Mouse (Mus musculus) layer of hippocampus, adult 2 months (tissue): ENCODE measurements around the gene Hus1b. TPM values are rescaled to one million over a fixed set of nuclear protein-coding genes. Genes with fewer than 3 reads are reported as not detected.

Experiments used
- DNase-seq, 2 experiments: peaks; one replicate each; pipeline ENCODE4 v3.0.0; 2022; ENCODE audit warnings: low spot score in 2 of 2
- H3K27ac ChIP-seq: fragments of 200-600 bp; 2 replicates; pipeline ENCODE4 v1.8.1; 2022
- H3K4me3 ChIP-seq: fragments of 200-600 bp; 2 replicates; pipeline ENCODE4 v1.8.1; 2022; ENCODE audit warnings: mild to moderate bottlenecking
- CTCF ChIP-seq: fragments of 200-600 bp; conservative IDR thresholded peaks from 2 replicates; pipeline ENCODE4 v1.8.1; 2022; ENCODE audit warnings: antibody characterized with exemption, mild to moderate bottlenecking, moderate library complexity
- total RNA-seq, 2 experiments: library from RNA; stranded (reverse); gene quantifications; 2 replicates each; pipeline ENCODE4 v1.2.3; 2021

Gene Hus1b
- total RNA-seq, 2 experiments from 2014 or later, result 0.61 TPM

DNA sequence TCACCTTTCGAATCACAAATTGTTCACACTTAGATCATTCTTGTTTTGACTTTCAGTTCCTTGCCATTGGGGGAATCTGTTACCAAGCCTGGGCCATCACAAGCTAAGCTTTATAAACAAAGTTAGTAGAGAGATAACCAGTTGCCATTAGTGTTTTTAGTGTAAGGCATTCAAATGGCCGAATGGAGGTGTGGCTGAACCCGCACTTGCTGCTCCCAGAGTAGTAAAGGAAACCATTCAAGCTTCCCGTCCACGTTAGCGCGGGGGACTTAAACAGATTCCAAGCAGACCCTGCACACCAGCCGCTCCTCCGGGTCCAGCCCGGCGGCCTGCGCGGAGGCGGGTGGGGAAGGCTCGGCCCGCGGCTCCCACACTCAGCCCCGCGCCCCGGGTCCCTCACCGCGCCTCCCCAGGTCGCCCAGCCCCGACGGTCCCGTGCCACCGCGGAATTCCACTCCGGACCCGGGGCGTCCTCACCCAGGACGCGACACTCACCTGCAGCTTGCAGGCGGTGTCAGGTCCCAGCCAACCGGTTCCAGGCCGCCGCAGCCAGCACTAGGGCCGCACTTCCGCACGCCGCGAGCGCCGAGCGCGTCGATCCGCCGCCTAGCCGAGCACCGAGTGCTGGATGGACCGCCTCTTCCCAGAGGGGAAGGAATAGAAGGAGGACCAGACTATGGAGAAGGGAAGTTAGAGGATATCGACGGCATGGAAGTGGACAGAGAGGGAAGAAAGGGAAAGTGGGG is 26.1 kb upstream of the Hus1b start, which contains the start of the genes Exoc2 and Gm5447:
Gene Exoc2, minus strand, starts transcription at position 593 of the 746 bp plus-strand sequence.
Gene Gm5447, plus strand, starts transcription at position 704 of the 746 bp plus-strand sequence.
- TF ChIP-seq CTCF, result no peak
- DNase-seq, result peak; percentile 79 to 83
- peak within 1 kb of the TSS; percentile 97 for H3K4me3 ChIP-seq
- peak within 1 kb of the TSS; percentile 80 for H3K27ac ChIP-seq

DNA sequence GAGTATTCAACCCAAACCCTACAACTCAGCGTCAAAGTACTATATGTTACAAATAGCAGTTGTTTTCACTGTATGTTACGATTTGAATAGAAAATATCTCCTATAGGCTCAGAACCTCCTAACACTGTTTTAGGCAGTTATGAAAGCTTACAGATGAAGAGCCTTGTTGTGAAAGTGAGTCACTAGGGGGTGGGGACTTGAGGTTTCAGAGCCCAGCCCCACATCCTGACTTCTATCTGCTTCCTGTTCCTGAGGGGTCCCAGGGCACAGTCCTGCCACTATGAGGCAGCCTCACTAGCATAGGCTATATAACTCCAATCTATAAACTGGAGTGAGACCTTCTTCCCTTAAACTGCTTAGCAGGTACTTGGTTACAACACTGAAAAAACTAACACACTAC is 24.5 kb upstream of the Hus1b start:
- DNase-seq, result no peak
- no peak for TF ChIP-seq CTCF
- Histone ChIP-seq H3K27ac (no peak overlapping the region), H3K4me3 (no peak overlapping the region)

GRCm38 (mm10) chr13:30971047-30971446 is 23.5 kb upstream of the Hus1b start:
- TF ChIP-seq CTCF, result no peak
- DNase-seq, result no peak
- H3K27ac ChIP-seq, result no peak overlapping the region
- no peak overlapping the region for H3K4me3 ChIP-seq

DNA sequence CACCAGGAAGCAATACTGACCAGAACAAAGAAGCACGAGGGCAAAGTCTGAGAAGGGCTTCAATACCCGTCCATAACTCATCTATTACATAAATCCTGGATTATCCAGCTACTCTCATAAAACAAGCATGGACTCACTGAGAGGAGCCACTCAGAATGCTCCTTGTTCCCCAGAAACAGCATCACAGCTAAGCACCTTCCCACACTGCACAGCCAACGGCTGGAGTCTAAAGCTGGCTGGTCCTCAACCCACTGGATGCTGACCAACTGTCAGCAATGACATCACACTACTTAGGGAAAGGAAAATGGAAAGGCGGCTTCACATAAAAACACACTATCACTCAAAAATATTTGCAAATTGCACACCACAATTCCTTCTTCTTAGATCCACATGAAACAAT is 20.8 kb upstream of the Hus1b start:
- no peak for TF ChIP-seq CTCF
- H3K4me3 ChIP-seq, result no peak overlapping the region
- no peak for DNase-seq
- H3K27ac ChIP-seq, result no peak overlapping the region

- H3K27ac ChIP-seq, result peak overlapping the region; percentile 43; the same call in 1 of the 2 replicates
- no peak for DNase-seq
- peak overlapping the region; percentile 10; the same call in 1 of the 2 replicates for H3K4me3 ChIP-seq
- no peak for TF ChIP-seq CTCF
These were observed 18.9 kb upstream of the Hus1b start for GRCm38 (mm10) chr13:30966507-30966911.

DNA sequence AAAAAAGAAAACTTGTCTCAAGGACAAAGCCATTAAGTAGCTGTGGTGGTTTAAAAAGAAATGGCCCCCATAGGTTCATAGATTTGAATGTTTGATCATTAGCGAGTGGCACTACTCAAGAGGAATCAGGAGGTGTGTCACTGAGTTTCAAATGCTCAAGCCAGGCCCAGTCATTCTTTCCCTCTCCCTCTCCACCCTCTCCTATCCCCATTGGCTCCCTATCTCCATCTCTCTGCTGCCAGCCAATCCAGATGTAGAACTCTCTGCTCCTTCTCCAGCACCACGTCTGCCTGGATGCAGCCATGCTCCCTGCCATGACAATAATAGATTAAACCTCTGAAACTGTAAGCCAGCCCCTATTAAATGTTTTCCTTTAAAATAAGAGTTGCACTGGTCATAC is 14.4 kb upstream of the Hus1b start:
- TF ChIP-seq CTCF, result no peak
- no peak for DNase-seq
- no peak overlapping the region for H3K4me3 ChIP-seq
- no peak overlapping the region for H3K27ac ChIP-seq

DNA sequence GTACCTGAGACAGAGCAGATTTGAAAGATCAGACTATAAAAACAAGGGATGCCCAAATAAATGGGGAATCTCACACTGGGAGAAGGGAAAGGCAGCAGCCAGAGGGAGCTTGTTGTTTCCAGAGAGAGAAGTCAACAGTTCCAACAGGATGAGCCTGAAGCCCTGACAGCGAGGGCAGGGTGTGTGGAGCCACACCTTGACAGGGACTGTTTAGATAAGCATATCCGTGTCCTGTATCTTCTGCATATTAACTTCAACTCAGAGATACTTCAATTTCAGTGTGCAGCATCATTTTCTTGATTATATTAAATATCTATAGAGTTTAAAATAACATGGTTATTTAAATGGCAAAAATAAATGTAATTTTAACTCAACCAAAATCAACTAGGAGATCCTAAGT is 13.2 kb upstream of the Hus1b start:
- Histone ChIP-seq H3K27ac (no peak overlapping the region), H3K4me3 (no peak overlapping the region)
- DNase-seq, result no peak
- TF ChIP-seq CTCF, result no peak

DNA sequence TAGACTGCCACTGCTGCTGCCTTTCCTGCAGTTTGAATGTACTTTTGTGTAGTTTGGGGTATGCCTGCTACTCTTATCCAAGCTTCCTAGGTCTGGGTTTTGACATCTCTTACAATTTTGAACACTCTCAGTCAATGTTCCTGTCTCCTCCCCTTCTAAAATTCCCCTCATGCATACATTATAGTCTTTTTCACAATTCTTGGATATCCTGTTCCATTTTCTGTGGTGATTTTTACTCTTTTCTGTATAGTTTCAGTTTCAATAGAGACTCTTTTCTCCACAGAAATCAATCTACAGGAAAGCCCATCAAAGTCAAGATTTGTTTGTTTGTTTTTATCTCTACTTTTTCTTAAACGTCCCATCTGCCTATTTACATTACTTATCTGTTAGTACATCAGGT is 6.0 kb upstream of the Hus1b start:
- no peak for TF ChIP-seq CTCF
- Histone ChIP-seq H3K4me3 (no peak overlapping the region), H3K27ac (no peak overlapping the region)
- DNase-seq, result no peak

DNA sequence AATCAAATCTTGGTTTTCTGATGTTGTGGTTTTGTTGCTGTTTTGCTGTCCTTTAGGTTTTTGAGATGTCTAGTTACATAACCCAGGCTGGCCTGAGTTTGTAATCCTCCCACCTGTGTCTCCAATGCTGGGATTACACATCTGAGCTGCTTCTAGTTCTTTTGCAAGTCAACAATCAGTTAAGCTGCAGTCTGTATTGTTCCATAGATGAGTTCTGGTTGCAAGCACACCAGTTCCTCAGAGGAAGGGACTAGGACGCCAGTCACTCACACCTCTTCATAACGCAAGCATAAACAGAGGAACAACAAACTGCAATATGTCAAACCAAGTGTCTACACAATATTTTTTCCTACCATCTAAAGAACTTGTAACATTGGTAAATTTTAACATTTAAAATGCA is 4.5 kb upstream of the Hus1b start:
- no peak overlapping the region for H3K27ac ChIP-seq
- DNase-seq, result no peak
- no peak for TF ChIP-seq CTCF
- H3K4me3 ChIP-seq, result no peak overlapping the region

DNA sequence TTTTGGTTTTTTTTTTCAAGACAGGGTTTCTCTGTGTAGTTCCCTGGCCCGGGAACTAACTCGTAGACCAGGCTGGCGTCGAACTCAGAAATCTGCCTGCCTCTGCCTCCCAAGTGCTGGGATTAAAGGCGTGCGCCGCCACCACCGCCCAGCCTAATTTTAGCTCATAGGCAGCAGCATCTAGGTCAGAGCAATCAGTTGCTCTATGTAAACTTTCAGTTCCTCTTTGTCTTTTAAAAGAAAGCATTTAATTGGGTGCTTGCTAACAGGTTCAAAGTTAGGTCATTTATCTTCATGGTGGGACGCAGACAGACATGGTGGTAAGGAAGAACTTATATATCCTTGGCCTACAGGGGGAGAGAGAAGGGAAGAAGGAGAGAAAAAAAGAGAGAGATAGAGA is 1.6 kb upstream of the Hus1b start:
- TF ChIP-seq CTCF, result no peak
- DNase-seq, result no peak

GRCm38 (mm10) chr13:30947129-30947528 is 430 bp downstream of the Hus1b start:
- no peak for DNase-seq
- Histone ChIP-seq H3K4me3 (no peak overlapping the region), H3K27ac (peak overlapping the region; percentile 24; the same call in 1 of the 2 replicates)
- no peak for TF ChIP-seq CTCF

More for the DNA sequence above, 1.6 kb upstream of the Hus1b start:
- H3K4me3 ChIP-seq, result no peak overlapping the region
- no peak overlapping the region for H3K27ac ChIP-seq

GRCm38 (mm10) chr13:30945788-30946187 is 1.8 kb downstream of the Hus1b start:
- Histone ChIP-seq H3K4me3 (no peak overlapping the region), H3K27ac (no peak overlapping the region)
- TF ChIP-seq CTCF, result no peak
- no peak for DNase-seq

GRCm38 (mm10) chr13:30932972-30933371 is 14.6 kb downstream of the Hus1b start:
- no peak overlapping the region for H3K4me3 ChIP-seq

GRCm38 (mm10) chr13:30931613-30932012 is 15.9 kb downstream of the Hus1b start:
- H3K4me3 ChIP-seq, result no peak overlapping the region
- no peak for TF ChIP-seq CTCF
- no peak for DNase-seq
- no peak overlapping the region for H3K27ac ChIP-seq

More at GRCm38 (mm10) chr13:30932972-30933371, 14.6 kb downstream of the Hus1b start:
- no peak for TF ChIP-seq CTCF
- H3K27ac ChIP-seq, result no peak overlapping the region
- DNase-seq, result no peak
